Mouse (Mus musculus) neural tube, embryonic 11.5 days (tissue): ENCODE measurements around the gene Slc6a17. TPM values are rescaled to one million over a fixed set of nuclear protein-coding genes. Genes with fewer than 3 reads are reported as not detected.
A peak's percentile ranks its signal among the peaks of the same experiment; 100 is the strongest.

ENCODE experiments used
- ATAC-seq: fragments of 200-750 bp; cut with Nextera tagmentation; 2 replicates; pipeline ENCODE4 v1.8.0; 2017; ENCODE audit warnings: moderate number of reproducible peaks, mild to moderate bottlenecking, moderate TSS enrichment, moderate library complexity; ENCODE audit not compliant: insufficient read depth, low FRiP score, low TSS enrichment
- DNase-seq: peaks from one replicate; pipeline ENCODE4 v3.0.0-alpha.2; 2015; ENCODE audit warnings: low spot score
- H3K27ac ChIP-seq: fragments of 300-500 bp; sonication (generic); 2 replicates; pipeline ENCODE4 v1.5.1; 2014; ENCODE audit warnings: low read depth, mild to moderate bottlenecking, low read length
- H3K27me3 ChIP-seq: fragments of 300-500 bp; sonication (generic); 2 replicates; pipeline ENCODE4 v1.6.1; 2014; ENCODE audit warnings: mild to moderate bottlenecking, low read length, mixed read lengths; ENCODE audit not compliant: control insufficient read depth, insufficient read depth
- H3K36me3 ChIP-seq: fragments of 300-500 bp; sonication (generic); 2 replicates; pipeline ENCODE4 v1.6.1; 2014; ENCODE audit warnings: mild to moderate bottlenecking, low read length, moderate library complexity, mixed read lengths; ENCODE audit not compliant: control insufficient read depth, insufficient read depth
- H3K4me1 ChIP-seq: fragments of 300-500 bp; sonication (generic); 2 replicates; pipeline ENCODE4 v1.6.1; 2014; ENCODE audit warnings: low read length, mixed read lengths; ENCODE audit not compliant: control insufficient read depth, insufficient read depth
- H3K4me2 ChIP-seq: fragments of 300-500 bp; sonication (generic); 2 replicates; pipeline ENCODE4 v1.6.1; 2014; ENCODE audit warnings: low read depth, mild to moderate bottlenecking, moderate library complexity
- H3K4me3 ChIP-seq: fragments of 300-500 bp; sonication (generic); 2 replicates; pipeline ENCODE4 v1.5.1; 2014; ENCODE audit warnings: low read depth, low read length
- H3K9ac ChIP-seq: fragments of 300-500 bp; sonication (generic); 2 replicates; pipeline ENCODE4 v1.6.1; 2014; ENCODE audit warnings: mild to moderate bottlenecking, low read length
- H3K9me3 ChIP-seq: fragments of 300-500 bp; sonication (generic); 2 replicates; pipeline ENCODE4 v1.6.1; 2016; ENCODE audit warnings: low read length; ENCODE audit not compliant: control insufficient read depth
- WGBS: fragments of 180-500 bp; shearing (Covaris S2); extraction: QIAGEN DNeasy Blood & Tissue Kit; methylation state at CpG from one replicate; pipeline ENCODE4 v1.1.7; 2014; 5-methylcytosine and 5-hydroxymethylcytosine counted together
- polyA plus RNA-seq: library from polyadenylated mRNA; unstranded; fragments of >200 nt; fragmentation: Nextera tagmentation; extraction: Ambion mirVana; gene quantifications from 2 replicates; pipeline ENCODE4 v1.2.1, GENCODE M21; 2014

Slc6a17 gene
- polyA plus RNA-seq, 1 experiment from 2014 or later: 2.6 TPM

DNA sequence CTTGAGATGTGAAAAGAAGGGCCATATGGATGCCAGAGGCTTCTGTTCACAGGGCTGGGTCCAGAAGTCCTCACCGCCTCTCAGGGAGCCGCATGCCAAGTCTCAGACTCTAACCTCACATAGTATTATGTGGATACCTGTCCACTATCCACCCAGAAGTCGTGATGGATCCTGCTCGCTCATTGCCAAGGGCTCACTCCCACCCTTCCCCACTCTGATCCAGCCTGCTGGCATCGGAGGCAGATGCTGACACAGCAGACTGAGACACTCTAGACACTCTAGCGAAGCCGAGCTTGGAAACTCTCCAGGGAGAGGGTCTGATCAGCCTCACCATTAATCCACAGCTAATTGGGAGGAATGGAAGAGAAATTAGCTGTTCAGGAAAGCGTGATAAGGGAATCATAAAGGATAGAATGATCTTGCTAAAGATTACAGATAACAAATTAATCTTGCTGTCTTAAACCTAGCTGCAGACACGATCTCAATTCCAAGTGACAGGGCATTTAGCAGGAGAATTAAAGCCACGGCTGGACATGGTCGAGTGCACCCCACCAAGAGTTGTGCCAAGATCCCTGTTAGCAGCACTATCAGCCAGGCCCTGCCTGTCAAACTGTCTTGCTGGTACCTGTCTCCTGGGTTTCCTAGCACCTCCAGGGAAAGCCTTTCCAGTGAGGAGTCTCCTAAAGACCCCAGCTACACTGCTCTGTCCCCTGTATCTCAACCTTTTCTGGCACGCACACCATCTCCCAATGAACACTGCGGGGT, 21.6 kb downstream of the Slc6a17 start:
- no peaks in the 10 kb centered on the region for H3K9me3 ChIP-seq
- H3K27me3 ChIP-seq: no peaks in the 10 kb centered on the region
- H3K27ac ChIP-seq: no peak overlapping the region
- no peak overlapping the region for H3K4me3 ChIP-seq
- no peak for ATAC-seq
- no peaks in the 10 kb centered on the region for H3K4me1 ChIP-seq
- no peak overlapping the region for H3K4me2 ChIP-seq
- no peaks in the 10 kb centered on the region for H3K36me3 ChIP-seq
- no peak overlapping the region for H3K9ac ChIP-seq
- WGBS: 81% methylated on average over 13 of the region's 13 CpGs
- no peak for DNase-seq

- no peak for DNase-seq
- H3K4me3 ChIP-seq: no peak overlapping the region
- no peaks in the 10 kb centered on the region for H3K9me3 ChIP-seq
- ATAC-seq: no peak
- H3K4me1 ChIP-seq: no peaks in the 10 kb centered on the region
- no peaks in the 10 kb centered on the region for H3K36me3 ChIP-seq
- no peak overlapping the region for H3K27ac ChIP-seq
- no peak overlapping the region for H3K9ac ChIP-seq
- H3K4me2 ChIP-seq: no peak overlapping the region
- 95% methylated on average over 6 of the region's 6 CpGs for WGBS
- no peaks in the 10 kb centered on the region for H3K27me3 ChIP-seq
Measured at GRCm38 (mm10) chr3:107495524-107495923, 22.3 kb downstream of the Slc6a17 start.

DNA sequence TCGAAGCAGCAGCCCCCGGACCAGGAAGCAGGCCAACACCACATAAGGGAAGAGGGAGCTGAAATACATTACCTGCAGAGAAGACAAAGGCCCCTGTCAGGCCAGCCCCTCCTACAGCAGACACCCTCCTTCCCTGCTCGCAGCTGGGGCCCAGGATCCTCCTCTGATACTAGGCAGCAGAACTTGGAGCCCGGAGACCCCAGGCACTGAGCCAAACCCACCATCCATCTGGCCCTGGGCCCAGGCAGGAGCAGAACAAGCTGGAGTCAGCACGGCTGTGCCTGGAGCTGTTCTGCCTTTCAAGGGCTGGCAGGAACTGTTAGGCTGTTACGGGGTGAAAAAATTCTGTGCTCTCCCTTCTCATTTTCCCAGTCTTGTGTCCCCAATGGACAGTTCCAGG, 26.4 kb downstream of the Slc6a17 start:
- ATAC-seq (no peak), DNase-seq (no peak)
- Histone ChIP-seq H3K27ac (no peak overlapping the region), H3K27me3 (no peaks in the 10 kb centered on the region), H3K4me2 (no peak overlapping the region), H3K9ac (0 out of 2 replicates have a peak overlapping the region, but pooled peaks have one; percentile 22), H3K9me3 (no peaks in the 10 kb centered on the region), H3K4me3 (no peak overlapping the region), H3K36me3 (no peaks in the 10 kb centered on the region), H3K4me1 (no peaks in the 10 kb centered on the region)
- WGBS: 64% methylated on average over 6 of the region's 6 CpGs

DNA sequence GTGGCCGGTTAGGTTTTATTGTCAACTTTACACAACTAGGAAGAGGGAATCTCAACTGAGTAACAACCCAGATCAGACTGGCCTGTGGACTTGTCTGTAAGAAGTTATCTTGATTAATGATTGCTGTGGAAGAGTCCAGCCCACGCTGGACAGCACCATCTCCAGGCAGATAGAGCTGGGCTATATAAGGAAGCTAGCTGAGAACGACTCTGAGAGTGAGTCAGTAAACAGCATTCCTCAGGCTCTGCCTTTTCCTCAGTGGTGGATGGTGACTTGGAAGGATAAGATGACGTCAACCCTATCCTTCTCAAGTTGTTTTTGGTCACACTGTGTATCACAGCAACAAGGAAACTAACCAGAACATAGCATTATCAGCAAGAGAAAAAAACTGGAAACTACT, 29.2 kb downstream of the Slc6a17 start:
- H3K9ac ChIP-seq: no peak overlapping the region
- DNase-seq (no peak), ATAC-seq (no peak)
- no peaks in the 10 kb centered on the region for H3K27me3 ChIP-seq
- no peaks in the 10 kb centered on the region for H3K9me3 ChIP-seq
- H3K4me1 ChIP-seq: no peaks in the 10 kb centered on the region
- WGBS: 66% methylated on average over 4 of the region's 4 CpGs
- no peak overlapping the region for H3K4me2 ChIP-seq
- no peak overlapping the region for H3K27ac ChIP-seq
- no peak overlapping the region for H3K4me3 ChIP-seq
- no peaks in the 10 kb centered on the region for H3K36me3 ChIP-seq

DNA sequence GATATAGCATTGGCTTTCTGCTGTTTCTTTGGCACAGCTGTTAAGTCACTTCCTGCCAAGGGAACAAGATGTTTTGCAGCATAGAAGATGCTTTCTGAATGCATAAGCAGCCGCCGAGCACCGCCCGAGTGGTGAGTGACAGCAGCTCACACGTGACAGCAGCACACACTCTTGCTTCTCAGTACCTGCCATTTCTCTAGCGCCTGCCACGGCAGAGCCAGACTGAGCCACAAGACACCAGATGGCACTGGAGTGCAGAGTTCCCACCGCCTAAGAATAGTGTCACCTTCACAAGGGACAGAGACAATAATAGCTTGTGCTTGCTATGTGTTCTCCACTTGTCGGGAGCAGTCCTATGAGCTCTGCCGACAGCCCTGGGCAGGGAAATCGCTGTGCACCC, 34.5 kb downstream of the Slc6a17 start:
- Histone ChIP-seq H3K4me3 (no peak overlapping the region), H3K9me3 (no peaks in the 10 kb centered on the region), H3K4me2 (no peak overlapping the region), H3K27ac (no peak overlapping the region), H3K9ac (no peak overlapping the region), H3K4me1 (no peaks in the 10 kb centered on the region), H3K36me3 (no peaks in the 10 kb centered on the region), H3K27me3 (no peaks in the 10 kb centered on the region)
- DNase-seq: no peak
- 51% methylated on average over 11 of the region's 11 CpGs for WGBS
- peak; percentile 60; the same call in 1 of the 2 replicates for ATAC-seq

GRCm38 (mm10) chr3:107480660-107481059, 37.2 kb downstream of the Slc6a17 start:
- Histone ChIP-seq H3K4me1 (no peaks in the 10 kb centered on the region), H3K27ac (no peak overlapping the region), H3K36me3 (no peaks in the 10 kb centered on the region), H3K9ac (no peak overlapping the region), H3K4me3 (no peak overlapping the region), H3K9me3 (no peaks in the 10 kb centered on the region), H3K27me3 (no peaks in the 10 kb centered on the region), H3K4me2 (no peak overlapping the region)
- ATAC-seq: no peak
- WGBS: 54% methylated on average over 3 of the region's 3 CpGs
- peak; percentile 48 for DNase-seq

GRCm38 (mm10) chr3:107472198-107472597, 45.6 kb downstream of the Slc6a17 start:
- Histone ChIP-seq H3K36me3 (no peaks in the 10 kb centered on the region), H3K4me2 (no peak overlapping the region), H3K9me3 (no peaks in the 10 kb centered on the region), H3K27ac (no peak overlapping the region), H3K9ac (no peak overlapping the region), H3K27me3 (no peaks in the 10 kb centered on the region), H3K4me1 (no peaks in the 10 kb centered on the region), H3K4me3 (no peak overlapping the region)
- peak; percentile 49; the same call in 1 of the 2 replicates for ATAC-seq
- peak; percentile 66 for DNase-seq
- WGBS: 30% methylated on average over 6 of the region's 6 CpGs

DNA sequence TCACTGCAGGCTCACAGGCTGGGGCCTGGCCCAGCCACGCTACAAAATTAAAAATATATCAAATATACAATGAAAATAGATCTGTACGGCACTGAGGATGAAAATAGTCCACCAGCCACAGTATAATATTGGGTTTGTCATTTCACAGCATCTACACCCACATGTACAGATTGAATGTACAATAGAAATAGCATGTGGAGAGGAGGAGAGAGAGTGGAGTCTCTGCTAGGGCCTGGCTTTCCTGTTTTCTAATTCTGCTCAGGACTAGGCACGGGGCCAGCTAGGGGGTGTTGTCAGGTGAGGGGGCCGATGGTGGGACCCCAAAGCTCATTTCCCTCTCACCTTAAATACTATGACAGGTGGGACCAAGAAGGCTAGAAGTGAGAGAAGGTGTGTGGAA, 48.8 kb downstream of the Slc6a17 start:
- no peak overlapping the region for H3K4me2 ChIP-seq
- no peak overlapping the region for H3K4me3 ChIP-seq
- H3K27me3 ChIP-seq: no peaks in the 10 kb centered on the region
- 83% methylated on average over 4 of the region's 4 CpGs for WGBS
- H3K27ac ChIP-seq: no peak overlapping the region
- no peaks in the 10 kb centered on the region for H3K9me3 ChIP-seq
- H3K9ac ChIP-seq: no peak overlapping the region
- no peaks in the 10 kb centered on the region for H3K4me1 ChIP-seq
- DNase-seq: no peak
- no peaks in the 10 kb centered on the region for H3K36me3 ChIP-seq
- no peak for ATAC-seq

DNA sequence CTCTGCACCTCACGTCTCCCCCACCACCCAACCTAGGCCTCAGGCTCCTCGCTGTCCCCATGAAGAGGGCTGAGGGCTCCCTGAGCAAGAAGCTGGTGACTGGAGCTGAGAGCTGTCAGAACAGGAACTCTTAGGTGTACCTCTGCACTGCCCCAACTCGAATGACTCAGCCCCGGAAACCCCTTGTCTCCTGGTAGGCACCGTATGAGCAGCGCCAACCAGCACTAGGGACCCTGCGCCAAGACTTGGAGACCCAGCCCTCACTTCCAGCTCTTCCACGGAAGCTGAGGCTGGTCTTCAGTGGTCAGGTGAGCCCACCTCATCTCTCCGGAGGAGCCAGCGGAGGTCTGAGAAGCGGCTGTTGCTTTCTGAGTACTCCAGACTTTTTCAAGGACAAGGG, 49.7 kb downstream of the Slc6a17 start:
- H3K9me3 ChIP-seq: no peaks in the 10 kb centered on the region
- DNase-seq (no peak), ATAC-seq (no peak)
- H3K9ac ChIP-seq: no peak overlapping the region
- WGBS: 88% methylated on average over 11 of the region's 11 CpGs
- no peak overlapping the region for H3K4me2 ChIP-seq
- H3K36me3 ChIP-seq: no peaks in the 10 kb centered on the region
- H3K4me3 ChIP-seq: no peak overlapping the region
- no peak overlapping the region for H3K27ac ChIP-seq
- 0 out of 2 replicates have a peak, but pooled peaks cover 3% of the 10 kb centered on the region for H3K27me3 ChIP-seq
- no peaks in the 10 kb centered on the region for H3K4me1 ChIP-seq
